Mouse (Mus musculus): ENCODE data around the gene Acot5. TPM values are rescaled to one million over a fixed set of nuclear protein-coding genes. Genes with fewer than 3 reads are reported as not detected.
"Not testable (repeated sequence)": the region's sequence is repeated elsewhere in the genome, so short reads cannot be mapped to it uniquely, and the experiment has no call there.

Acot5 gene
- polyA plus RNA-seq, 1 experiment from 2014 or later: not detected

DNA sequence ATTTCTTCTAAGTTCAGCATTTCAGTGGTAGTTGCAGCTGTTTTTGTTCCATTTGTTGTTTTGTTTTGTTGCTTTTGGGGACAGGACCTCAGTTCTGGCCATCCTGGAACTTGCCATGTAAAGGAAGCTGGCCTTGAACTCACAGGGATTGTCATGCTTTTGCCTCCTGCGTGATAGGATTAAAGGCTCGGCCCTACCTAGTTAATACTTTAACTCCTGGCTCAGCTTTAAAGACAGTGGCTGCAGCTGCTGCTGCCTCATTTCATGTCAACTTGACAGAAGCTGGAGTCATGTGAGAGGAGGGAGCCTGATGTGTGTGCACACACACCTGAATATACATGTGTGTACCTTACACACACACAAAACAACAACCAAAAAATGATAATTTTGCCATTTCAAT, 25.1 kb upstream of the Acot5 start:
- no peak; the same call in 1 of the 2 replicates for ATAC-seq (replicated peaks; ENCODE audit: low FRiP score, low read depth)
- Histone ChIP-seq H3K27me3 (ENCODE audit: insufficient read depth, low read length) (no peaks in the 10 kb centered on the region), H3K4me2 (ENCODE audit: low read length) (no peak overlapping the region), H3K36me3 (ENCODE audit: insufficient read depth, low read length) (no peaks in the 10 kb centered on the region), H3K9ac (ENCODE audit: low read depth, low read length) (no peak overlapping the region), H3K9me3 (replicated peaks; ENCODE audit: low read length) (no peaks in the 10 kb centered on the region), H3K4me3 (replicated peaks; ENCODE audit: low read depth, low read length) (no peak overlapping the region), H3K4me1 (replicated peaks; ENCODE audit: insufficient read depth, low read length) (no peaks in the 10 kb centered on the region), H3K27ac (no peak overlapping the region)
- DNase-seq (ENCODE audit: low spot score): no peak
- WGBS: 58% methylated on average over 2 of the region's 2 CpGs
- TF ChIP-seq CTCF (IDR thresholded peaks at IDR 0.05; ENCODE audit: low read depth): no peak

GRCm38 (mm10) chr12:84046906-84047305, 22.2 kb upstream of the Acot5 start:
- no peaks in the 10 kb centered on the region for H3K4me1 ChIP-seq (replicated peaks; ENCODE audit: insufficient read depth, low read length)
- WGBS: 95% methylated on average over 1 of the region's 1 CpGs
- TF ChIP-seq CTCF (IDR thresholded peaks at IDR 0.05; ENCODE audit: low read depth): no peak
- H3K9ac ChIP-seq (ENCODE audit: low read depth, low read length): no peak overlapping the region
- H3K27me3 ChIP-seq (ENCODE audit: insufficient read depth, low read length): no peaks in the 10 kb centered on the region
- H3K9me3 ChIP-seq (replicated peaks; ENCODE audit: low read length): no peaks in the 10 kb centered on the region
- H3K4me2 ChIP-seq (ENCODE audit: low read length): no peak overlapping the region
- ATAC-seq (replicated peaks; ENCODE audit: low FRiP score, low read depth): no peak
- H3K27ac ChIP-seq: no peak overlapping the region
- no peak for DNase-seq (ENCODE audit: low spot score)
- H3K36me3 ChIP-seq (ENCODE audit: insufficient read depth, low read length): no peaks in the 10 kb centered on the region
- no peak overlapping the region for H3K4me3 ChIP-seq (replicated peaks; ENCODE audit: low read depth, low read length)

DNA sequence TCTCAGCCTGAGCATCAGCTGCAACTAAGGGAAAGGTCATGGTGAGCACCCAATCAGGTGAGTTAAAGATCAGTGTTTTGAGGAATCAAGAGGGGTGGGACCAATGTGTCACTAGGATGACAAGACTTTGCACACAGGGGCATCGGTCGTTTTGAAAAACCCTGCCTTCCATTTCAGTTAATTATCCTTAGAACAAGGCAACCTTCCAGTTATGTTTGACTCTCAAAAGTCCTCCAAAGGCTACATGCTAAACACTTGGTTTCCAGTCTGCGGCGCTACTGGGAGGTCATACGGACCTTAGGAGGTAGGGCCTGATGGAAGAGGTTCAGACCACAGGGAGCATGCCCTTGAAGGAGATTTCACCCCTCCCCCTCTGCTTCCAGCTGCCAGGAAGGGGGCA, 18.4 kb upstream of the Acot5 start:
- WGBS: 72% methylated on average over 5 of the region's 5 CpGs
- 0 out of 2 replicates have a peak overlapping the region, but pooled peaks have one; percentile 70 for H3K27ac ChIP-seq
- DNase-seq (ENCODE audit: low spot score); H3K9me3 ChIP-seq (replicated peaks; ENCODE audit: low read length); H3K27me3 ChIP-seq (ENCODE audit: insufficient read depth, low read length); H3K4me2 ChIP-seq (ENCODE audit: low read length); H3K4me1 ChIP-seq (replicated peaks; ENCODE audit: insufficient read depth, low read length); H3K9ac ChIP-seq (ENCODE audit: low read depth, low read length); H3K36me3 ChIP-seq (ENCODE audit: insufficient read depth, low read length); H3K4me3 ChIP-seq (replicated peaks; ENCODE audit: low read depth, low read length): not testable (repeated sequence)
- ATAC-seq (replicated peaks; ENCODE audit: low FRiP score, low read depth): peak; percentile 79

DNA sequence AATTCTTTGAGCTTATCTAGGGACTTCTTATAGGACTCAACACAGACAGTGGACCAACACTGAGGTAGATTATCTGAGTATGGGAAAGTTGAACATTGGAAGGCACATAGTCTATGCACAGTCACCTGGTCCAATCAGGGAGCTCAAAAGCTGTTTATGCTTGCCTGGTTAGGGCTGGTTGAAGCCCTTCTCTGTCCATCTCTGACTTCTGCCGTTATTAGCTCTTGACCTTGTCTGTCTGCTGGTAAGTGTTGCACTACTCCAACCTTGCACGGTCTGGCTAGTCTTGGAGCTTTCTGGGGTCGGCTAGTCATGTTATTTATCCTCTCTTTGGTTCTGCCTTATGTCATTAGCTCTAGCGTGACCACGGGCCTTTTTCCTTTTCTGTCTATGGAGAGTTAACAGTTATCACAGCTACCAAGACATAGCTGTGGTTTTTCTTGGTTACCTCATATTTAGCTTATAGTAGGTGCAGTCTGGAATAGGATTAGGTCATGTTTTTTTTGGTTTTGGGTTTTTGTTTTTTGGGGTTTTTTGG, 17.1 kb upstream of the Acot5 start, which contains the start of gene Acot3:
Acot3 (plus strand) TSS at position 208 of the 538 bp plus-strand sequence.
- Histone ChIP-seq H3K4me1 (replicated peaks; ENCODE audit: insufficient read depth, low read length) (no peaks in the 10 kb centered on the region), H3K9me3 (replicated peaks; ENCODE audit: low read length) (no peaks in the 10 kb centered on the region), H3K27me3 (ENCODE audit: insufficient read depth, low read length) (0 out of 2 replicates have a peak, but pooled peaks cover 3% of the 10 kb centered on the region), H3K4me3 (replicated peaks; ENCODE audit: low read depth, low read length) (peak within 1 kb of the TSS; percentile 29; the same call in 1 of the 2 replicates), H3K27ac (peak within 1 kb of the TSS; percentile 70), H3K4me2 (ENCODE audit: low read length) (peak within 1 kb of the TSS; percentile 72), H3K36me3 (ENCODE audit: insufficient read depth, low read length) (no peaks in the 10 kb centered on the region), H3K9ac (ENCODE audit: low read depth, low read length) (no peak within 1 kb of the TSS)
- ATAC-seq (replicated peaks; ENCODE audit: low FRiP score, low read depth) (peak; percentile 45; the same call in 1 of the 2 replicates), DNase-seq (ENCODE audit: low spot score) (no peak)
- 68% methylated on average over 5 of the region's 5 CpGs for WGBS
- no peak for TF ChIP-seq CTCF (IDR thresholded peaks at IDR 0.05; ENCODE audit: low read depth)

GRCm38 (mm10) chr12:84052609-84053008, 16.5 kb upstream of the Acot5 start:
- H3K9me3 ChIP-seq (replicated peaks; ENCODE audit: low read length): no peaks in the 10 kb centered on the region
- TF ChIP-seq CTCF (IDR thresholded peaks at IDR 0.05; ENCODE audit: low read depth): no peak
- 85% methylated on average over 7 of the region's 7 CpGs for WGBS
- H3K4me2 ChIP-seq (ENCODE audit: low read length): peak overlapping the region; percentile 72; the same call in 1 of the 2 replicates
- peak overlapping the region; percentile 29; the same call in 1 of the 2 replicates for H3K4me3 ChIP-seq (replicated peaks; ENCODE audit: low read depth, low read length)
- no peaks in the 10 kb centered on the region for H3K36me3 ChIP-seq (ENCODE audit: insufficient read depth, low read length)
- peak overlapping the region; percentile 54; the same call in 1 of the 2 replicates for H3K27ac ChIP-seq
- DNase-seq (ENCODE audit: low spot score): no peak
- H3K27me3 ChIP-seq (ENCODE audit: insufficient read depth, low read length): 0 out of 2 replicates have a peak, but pooled peaks cover 3% of the 10 kb centered on the region
- H3K4me1 ChIP-seq (replicated peaks; ENCODE audit: insufficient read depth, low read length): no peaks in the 10 kb centered on the region
- H3K9ac ChIP-seq (ENCODE audit: low read depth, low read length): no peak overlapping the region
- no peak for ATAC-seq (replicated peaks; ENCODE audit: low FRiP score, low read depth)

DNA sequence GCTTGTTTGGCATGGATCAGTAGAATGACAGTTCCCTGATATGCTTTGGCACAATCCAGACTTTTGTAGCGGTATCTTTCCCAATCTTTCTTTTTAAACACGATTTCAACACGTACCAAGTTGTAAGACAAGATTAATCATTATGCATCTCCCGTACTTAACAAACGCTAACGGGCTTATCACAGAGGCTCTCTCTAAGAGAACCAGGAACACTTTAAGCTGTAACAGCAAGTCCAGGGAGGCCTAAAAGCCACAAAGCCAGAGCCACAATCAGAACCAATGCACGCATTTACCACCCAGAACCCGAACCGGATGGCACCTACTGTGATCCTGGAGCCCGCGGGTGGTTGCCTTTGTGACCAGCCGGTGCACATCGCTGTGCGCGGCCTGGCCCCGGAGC, 16.0 kb upstream of the Acot5 start:
- Histone ChIP-seq H3K9ac (ENCODE audit: low read depth, low read length) (peak overlapping the region; percentile 43; the same call in 1 of the 2 replicates), H3K27ac (peak overlapping the region; percentile 54; the same call in 1 of the 2 replicates), H3K9me3 (replicated peaks; ENCODE audit: low read length) (no peaks in the 10 kb centered on the region), H3K36me3 (ENCODE audit: insufficient read depth, low read length) (no peaks in the 10 kb centered on the region), H3K27me3 (ENCODE audit: insufficient read depth, low read length) (0 out of 2 replicates have a peak, but pooled peaks cover 3% of the 10 kb centered on the region), H3K4me3 (replicated peaks; ENCODE audit: low read depth, low read length) (peak overlapping the region; percentile 29), H3K4me1 (replicated peaks; ENCODE audit: insufficient read depth, low read length) (no peaks in the 10 kb centered on the region), H3K4me2 (ENCODE audit: low read length) (peak overlapping the region; percentile 72)
- 13% methylated on average over 16 of the region's 16 CpGs for WGBS
- ATAC-seq (replicated peaks; ENCODE audit: low FRiP score, low read depth) (no peak), DNase-seq (ENCODE audit: low spot score) (no peak)
- TF ChIP-seq CTCF (IDR thresholded peaks at IDR 0.05; ENCODE audit: low read depth): no peak
